Mouse (Mus musculus) kidney, postnatal 4 days (tissue): ENCODE measurements around the gene Vav3.

Experiments
- DNase-seq, 2 experiments: peaks; one replicate each; pipeline ENCODE4 v3.0.0; 2021; ENCODE audit warnings: mixed read lengths in 2 of 2

Gene Vav3

GRCm38 (mm10) chr3:109596084-109596483 is 255.6 kb downstream of the Vav3 start:
- no peak for DNase-seq

DNA sequence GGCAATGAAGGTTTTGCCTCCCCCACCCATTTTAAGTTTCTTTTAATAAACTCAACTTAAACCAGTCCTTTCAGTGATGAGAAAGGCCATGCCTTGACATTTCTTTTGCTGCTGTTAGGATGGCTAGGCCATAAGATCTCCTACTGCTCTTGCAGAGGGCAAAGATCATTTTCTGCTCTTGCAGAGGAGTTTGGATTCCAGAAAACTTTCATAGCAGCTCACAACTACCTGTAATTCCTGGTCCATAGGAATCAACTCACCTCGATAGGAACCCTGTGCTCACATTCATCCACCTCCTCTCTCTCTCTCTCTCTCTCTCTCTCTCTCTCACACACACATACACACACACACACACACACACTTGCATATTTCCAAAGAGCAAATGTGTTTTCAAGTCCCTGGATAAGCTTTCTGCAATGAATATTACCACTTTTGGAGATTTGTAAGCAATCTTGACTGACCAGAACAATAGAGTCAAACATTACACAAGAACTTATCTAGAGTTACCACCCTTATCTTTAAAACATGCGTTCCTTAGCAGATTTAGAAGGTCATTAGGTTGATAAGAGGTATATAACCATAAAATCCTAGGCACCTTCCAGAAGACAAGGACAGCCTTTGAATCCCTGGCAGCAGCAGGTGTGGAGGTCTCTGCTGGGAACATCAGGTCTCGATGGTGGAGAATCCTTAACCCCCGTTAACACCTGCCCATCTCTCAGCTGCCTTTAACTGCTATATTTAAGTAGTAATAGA is 260.4 kb downstream of the Vav3 start:
- no peak for DNase-seq

GRCm38 (mm10) chr3:109602753-109603152 is 262.3 kb downstream of the Vav3 start:
- no peak for DNase-seq

DNA sequence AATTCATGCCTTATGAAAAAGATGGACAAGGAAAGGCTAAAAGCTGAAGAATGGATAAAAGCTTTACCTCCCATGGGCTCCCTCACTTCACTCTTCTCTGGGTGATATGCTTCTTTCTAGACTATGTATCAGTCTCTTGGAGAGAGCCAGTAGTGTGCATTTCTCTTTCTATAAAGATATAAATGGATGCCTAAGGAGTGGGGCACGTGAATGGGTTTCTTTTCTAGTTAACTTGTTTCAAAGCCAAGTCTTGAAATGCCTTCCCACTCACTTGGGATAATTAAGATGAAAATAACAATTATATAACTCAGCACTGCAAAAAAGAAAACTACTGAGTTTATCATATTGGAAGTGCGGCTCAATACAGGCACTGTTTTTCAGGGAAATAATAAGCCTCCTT is 265.7 kb downstream of the Vav3 start:
- no peak for DNase-seq

DNA sequence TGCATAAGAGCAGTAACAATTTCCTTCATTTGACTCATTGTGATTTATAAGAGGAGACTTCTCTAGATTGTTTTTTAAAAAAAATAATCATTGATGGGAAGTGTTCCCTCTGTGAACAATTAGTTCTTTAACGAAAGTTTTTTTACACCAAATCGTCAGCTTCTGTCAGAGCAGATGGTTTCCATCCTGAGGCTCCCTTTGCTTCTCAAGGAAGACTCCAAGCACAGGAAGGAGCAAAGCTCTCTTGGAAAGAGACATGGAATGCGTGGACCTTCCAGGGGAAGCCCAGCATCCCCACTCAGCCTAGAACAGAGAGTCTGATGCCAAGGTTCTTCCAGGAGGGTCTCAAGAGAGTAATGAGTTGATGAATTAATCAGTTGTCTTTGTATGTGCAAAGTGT is 281.3 kb downstream of the Vav3 start:
- peak in 1 of 2 experiments; percentile 7 for DNase-seq

DNA sequence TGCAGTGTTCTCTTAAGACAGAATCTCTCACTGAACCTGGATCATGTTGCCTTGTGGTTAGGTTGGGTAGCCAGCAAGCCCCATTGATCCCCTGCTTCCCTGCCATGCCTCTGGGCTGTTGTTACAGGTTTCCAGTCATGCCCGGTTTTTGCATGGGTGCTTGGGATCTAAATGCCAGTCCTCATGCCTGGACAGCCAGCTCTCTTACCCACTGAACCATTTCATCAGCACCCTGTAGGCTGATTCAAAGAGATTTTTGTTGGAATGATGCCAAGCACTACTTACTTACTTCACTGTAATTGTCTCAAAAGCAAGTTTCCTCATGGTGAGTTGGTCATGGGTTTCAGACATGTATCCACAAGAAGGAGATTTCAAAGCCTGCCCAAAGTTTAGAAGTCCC is 281.9 kb downstream of the Vav3 start:
- peak; percentile 36 to 63 for DNase-seq

DNA sequence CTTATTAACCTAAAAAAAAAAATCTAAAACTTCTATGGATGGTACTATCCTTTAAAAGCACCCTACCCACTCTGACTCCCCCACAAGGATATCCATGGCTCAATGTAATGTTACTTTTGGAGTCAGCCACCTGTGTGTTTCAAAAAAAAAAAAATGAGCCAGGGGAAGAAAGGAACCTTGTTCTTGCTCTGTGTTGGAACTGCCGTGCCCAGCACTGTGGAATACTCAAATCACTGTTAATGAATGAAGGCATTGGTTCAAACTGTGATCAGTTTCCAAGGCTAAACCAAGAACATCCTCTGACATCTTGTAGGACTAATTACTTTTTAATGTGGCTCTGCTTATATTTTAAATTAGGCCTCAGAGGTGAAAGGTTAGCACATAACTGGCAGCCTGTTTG is 282.4 kb downstream of the Vav3 start:
- DNase-seq: no peak

GRCm38 (mm10) chr3:109623770-109624169 is 283.3 kb downstream of the Vav3 start:
- no peak for DNase-seq

GRCm38 (mm10) chr3:109636045-109636444 is 295.6 kb downstream of the Vav3 start:
- no peak for DNase-seq

DNA sequence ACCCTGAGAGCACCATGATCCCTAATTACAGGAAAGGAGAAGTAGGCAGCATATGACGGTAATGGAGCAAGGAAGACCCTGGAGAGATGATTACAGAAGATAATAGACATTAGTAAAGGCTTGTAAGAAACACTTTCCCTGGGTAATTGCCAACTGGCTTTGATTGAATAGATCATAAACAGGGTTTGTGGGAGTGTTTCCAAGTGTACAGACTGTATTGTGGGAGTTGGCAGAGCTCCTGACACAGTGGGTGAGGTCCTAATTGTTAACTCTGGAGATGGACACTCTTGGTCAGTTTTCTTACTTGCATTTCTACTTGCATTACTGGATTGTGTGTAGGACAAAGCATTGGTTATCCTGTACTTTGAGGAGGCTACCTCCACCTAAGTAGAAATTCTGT is 298.9 kb downstream of the Vav3 start:
- DNase-seq: no peak

DNA sequence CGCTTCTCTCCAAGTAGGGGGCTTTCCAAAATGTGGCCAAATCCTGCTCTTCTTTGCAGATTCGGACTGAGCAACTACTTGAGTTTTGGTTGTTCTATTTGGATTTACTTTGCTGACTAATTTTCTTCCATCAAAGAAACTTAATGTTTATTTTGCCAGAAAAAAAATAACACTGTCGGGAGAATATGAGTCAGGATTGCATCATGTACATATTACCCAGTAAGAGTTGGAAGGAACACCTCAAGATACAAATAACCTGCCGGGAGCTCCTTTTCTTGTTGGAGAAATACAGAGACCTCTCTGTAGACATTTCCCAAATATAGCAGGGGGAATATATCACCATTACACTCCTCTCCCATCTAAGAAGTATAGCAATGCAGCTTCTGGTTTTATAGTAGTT is 300.3 kb downstream of the Vav3 start:
- no peak for DNase-seq

DNA sequence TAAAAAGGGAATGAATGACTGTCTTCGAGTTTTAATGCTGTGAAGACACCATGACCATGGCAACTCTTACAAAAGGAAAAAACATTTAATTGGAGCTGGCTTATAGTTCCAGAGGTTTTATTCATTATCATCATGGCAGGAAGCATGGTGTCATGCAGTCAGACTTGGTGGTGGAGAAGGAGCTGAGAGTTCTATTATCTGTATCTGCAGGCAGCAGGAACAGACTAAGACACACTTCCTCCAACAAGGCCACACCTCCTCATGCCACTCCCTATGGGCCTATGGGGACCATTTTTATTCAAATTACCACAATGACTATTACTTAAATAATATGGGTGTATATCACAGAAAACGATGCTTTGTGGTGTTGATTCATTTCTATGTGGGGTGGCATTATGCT is 307.8 kb downstream of the Vav3 start:
- DNase-seq: no peak

DNA sequence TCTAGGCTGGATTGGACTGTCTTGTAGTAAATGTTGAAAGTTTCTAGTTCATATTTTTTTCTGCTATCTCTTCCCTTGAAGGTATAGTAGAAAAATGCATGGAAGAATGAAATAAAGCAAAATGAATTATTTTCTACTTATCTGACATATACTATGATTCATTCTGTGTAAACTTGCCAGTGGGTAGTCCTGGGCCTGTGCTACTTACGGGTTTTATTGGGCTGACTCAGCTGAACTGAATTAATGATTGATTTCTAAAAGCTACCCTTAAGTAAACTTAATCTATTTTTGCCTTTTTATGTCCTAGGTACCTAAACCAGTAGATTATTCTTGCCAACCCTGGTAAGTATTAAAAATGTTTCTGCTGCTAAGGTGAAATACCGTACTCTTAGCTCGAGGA is 311.0 kb downstream of the Vav3 start:
- DNase-seq: no peak

GRCm38 (mm10) chr3:109652860-109653631 is 312.6 kb downstream of the Vav3 start:
- no peak for DNase-seq

- DNase-seq: no peak
These were observed 313.9 kb downstream of the Vav3 start for GRCm38 (mm10) chr3:109654386-109654785.

DNA sequence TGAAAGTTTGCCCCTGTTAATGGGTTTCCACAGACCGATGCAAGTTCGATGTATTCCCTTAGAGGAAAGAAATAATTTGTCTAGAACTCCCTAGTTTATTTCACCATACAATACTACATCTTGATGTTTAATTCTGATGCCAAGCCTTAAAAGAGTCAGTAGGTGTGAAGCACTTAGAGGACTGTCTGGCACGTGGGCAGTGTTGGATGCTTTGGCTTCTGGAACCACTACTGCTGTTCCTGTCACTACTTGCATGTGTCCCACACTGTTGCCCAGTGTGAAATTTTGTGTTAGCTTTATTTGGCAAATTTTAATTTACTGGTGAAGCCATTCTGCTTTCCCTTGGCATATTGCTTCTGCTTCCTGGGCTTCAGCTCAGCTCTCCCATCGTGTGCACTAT is 331.3 kb downstream of the Vav3 start:
- no peak for DNase-seq

DNA sequence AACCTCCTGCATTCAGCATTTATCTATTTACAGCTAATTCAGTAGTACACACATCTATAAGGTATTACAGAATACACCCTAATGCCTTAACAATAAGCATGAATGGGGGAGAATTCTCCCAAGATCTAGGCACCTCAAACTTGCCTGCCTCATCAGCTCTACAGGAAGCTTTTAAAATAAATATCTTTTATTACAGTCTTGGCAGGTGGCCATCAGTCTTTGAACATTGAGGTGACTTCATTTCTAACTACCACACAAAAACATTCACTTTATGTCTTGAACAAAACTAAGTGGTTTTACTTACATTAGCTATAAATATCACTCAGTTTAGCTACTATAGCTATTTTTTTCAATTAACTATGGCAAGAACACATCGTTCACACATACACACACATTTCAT is 332.5 kb downstream of the Vav3 start:
- no peak for DNase-seq

- no peak for DNase-seq
These were observed 339.8 kb downstream of the Vav3 start for GRCm38 (mm10) chr3:109680281-109680680.

DNA sequence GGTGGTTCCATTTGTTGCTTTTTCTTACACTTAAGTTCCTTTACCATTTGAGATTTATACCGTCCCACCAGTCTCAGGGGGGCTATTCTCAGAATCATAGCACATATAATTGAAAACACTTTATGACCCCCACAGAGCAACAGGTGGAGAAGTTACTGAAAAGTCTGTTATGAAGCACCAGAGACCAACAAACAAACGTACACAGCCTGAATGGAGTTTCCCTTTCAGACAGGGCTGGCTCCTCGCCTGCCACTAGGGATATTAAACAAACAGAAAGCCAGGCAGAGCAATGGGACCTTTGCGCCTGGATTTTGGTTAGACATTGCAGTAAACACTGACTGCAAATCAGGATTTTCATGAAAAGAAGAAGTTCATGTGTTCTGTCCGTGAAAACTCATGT is 341.4 kb downstream of the Vav3 start:
- no peak for DNase-seq

- DNase-seq: no peak
These were observed 343.3 kb downstream of the Vav3 start for GRCm38 (mm10) chr3:109683608-109684295.

- DNase-seq: no peak
These were observed 350.1 kb downstream of the Vav3 start for GRCm38 (mm10) chr3:109690566-109690965.

DNA sequence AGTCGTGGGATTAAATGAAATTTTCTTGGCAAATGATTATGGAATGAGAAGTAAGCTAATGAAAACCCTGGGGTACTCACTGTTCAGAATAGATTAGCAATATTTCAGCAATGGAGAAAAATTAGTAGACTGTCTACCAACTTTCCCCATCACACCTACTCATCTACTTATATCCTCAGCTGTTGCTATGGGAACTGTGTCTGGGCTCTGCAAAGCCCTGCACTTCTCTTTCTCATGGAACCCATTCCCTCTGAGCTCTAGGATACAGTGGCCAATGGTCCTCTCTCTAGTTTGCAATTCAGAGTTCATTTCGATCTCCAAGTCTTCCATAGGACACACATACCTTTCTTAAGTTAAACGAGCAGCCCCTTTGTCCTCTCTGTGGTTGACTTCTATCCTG is 352.2 kb downstream of the Vav3 start:
- DNase-seq: no peak

- DNase-seq: no peak
These were observed 360.8 kb downstream of the Vav3 start for GRCm38 (mm10) chr3:109701301-109701700.
